Mouse (Mus musculus) layer of hippocampus, adult 18-20 months (tissue): ENCODE measurements at regions not wholly inside any gene's neighbourhood (a gene's known extent, or its start where the extent isn't known, plus 50 kb on each side); places are given as distances from the start of the nearest gene placed in this dataset.

Experiments
- DNase-seq, 2 experiments: peaks; one replicate each; pipeline ENCODE4 v3.0.0; 2022; ENCODE audit warnings: low spot score in 2 of 2

- no peak for DNase-seq
Measured at GRCm38 (mm10) chr17:62546286-62546685, 334.8 kb downstream of the Efna5 start.

GRCm38 (mm10) chr17:62545330-62545729, 335.8 kb downstream of the Efna5 start:
- DNase-seq: peak; percentile 45 to 46

GRCm38 (mm10) chr17:62543056-62543975, 337.8 kb downstream of the Efna5 start:
- DNase-seq: no peak

DNA sequence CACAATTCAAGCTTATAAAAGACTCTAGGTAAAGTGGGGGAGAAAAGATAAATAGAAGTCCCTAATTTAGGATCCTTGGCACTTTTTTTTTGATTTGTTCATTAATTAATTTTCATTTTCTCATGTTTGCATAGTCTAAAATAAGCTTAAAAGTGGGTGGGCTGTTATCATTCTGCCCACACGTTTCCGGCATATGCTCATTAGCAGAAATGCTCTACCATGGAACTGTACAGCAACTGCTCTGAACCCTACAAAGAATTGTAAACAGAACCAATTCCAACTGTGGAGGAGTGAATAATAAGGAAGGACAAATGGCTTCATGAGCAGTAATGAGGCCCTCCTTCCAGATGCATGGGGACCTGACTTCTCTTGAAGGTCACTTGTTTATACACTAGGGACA, 351.2 kb downstream of the Efna5 start:
- DNase-seq: peak; percentile 3 to 69

DNA sequence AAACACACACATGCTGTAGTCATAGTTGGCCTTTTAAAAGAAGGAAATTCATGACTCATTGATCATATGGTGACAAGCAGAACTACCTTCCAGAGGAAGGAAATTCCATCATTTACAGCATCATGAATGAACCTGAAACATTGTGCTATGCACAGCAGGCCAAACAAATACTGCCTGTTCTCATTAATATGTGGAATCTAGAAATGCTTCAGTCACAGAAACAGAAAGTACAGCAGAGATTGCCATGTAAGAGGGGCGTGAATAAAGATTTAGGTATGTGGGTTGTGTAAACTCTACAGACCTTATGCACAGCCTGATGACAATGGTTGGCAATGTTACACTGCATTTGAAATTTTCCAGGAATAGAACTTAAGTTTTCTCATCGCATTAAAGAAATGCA, 353.6 kb downstream of the Efna5 start:
- no peak for DNase-seq

DNA sequence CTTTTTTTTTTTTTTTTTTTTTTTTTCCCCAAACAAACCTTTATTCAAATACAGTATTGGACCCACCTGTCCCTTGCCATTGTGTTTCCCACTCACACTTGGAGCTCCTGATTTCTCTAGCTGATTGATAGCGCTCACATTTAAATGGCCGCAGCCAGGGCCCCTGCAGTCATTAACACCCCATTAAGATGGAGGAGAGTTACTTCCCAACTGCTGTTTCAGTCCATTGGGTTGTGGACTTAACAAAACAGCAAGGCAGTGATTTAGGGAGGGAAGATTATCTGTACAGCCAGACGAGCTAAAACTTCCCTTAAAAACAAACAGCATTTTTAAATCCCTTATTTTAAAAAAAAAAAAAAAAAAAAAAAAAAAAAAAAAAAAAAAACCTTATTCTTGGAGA, 367.5 kb downstream of the Efna5 start:
- no peak for DNase-seq

- DNase-seq: no peak
Measured at GRCm38 (mm10) chr17:62510184-62510583, 370.9 kb downstream of the Efna5 start.

- no peak for DNase-seq
Measured at GRCm38 (mm10) chr17:62507766-62508485, 373.2 kb downstream of the Efna5 start.

GRCm38 (mm10) chr17:62504691-62505090, 376.4 kb downstream of the Efna5 start:
- DNase-seq: no peak

DNA sequence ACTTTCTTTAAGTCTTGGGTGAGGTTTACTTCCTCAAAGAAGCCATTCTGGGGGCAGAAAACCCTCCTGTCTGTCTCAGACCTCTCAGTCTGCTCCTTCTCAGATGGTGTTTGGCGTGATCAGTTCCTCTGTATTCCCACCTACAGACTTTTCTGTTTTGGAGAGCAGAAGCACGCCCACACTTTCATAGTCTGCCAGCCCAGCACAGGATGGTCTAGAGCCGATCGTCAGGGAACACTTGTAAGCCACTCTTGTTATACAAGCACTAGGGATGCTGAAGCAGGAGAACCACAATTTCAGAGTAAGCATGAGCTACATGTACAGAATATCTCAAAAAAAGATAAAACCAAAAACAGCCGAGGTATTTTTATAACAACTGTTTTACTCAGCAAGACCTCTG, 410.4 kb downstream of the Efna5 start:
- DNase-seq: peak; percentile 31 to 73

DNA sequence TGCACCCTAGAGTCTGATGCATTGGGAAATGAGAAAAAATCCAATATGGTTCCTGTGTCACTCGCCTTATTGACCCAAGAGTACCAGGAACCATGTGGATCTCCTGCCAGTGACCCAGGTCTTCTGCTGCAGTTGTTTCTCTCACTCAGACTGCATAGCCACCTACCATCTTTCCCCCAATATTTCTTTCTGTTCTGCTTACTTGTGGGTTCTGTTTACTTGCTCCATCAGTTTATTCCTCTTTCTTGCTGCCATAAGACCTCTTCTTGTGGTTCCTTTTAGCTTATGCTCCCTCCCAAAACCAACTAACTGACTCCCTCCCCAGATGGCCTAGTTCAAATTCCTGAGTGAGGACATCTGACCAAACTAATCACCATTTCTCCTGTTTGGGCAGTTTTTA, 411.8 kb downstream of the Efna5 start:
- DNase-seq: no peak

GRCm38 (mm10) chr17:62468859-62469258, 412.3 kb downstream of the Efna5 start:
- no peak for DNase-seq

DNA sequence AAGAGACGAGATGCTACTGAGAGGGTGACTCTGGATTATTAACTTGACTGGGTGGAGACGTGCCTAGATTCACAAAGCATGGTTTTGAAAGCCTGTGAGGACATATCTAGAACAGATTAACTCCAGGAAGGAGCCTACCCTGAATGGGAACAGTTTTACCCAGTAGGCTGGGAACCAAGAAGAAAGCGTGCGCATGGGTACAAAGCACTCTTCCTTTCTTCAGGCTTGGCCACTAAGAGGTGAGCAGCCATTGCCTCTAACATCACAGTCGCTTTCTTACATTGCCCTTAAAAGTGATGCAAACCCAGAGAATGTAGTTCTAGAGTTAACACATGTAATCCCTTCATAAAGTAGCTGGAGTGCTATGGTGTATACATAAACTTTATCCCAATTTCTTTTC, 414.0 kb downstream of the Efna5 start:
- no peak for DNase-seq

DNA sequence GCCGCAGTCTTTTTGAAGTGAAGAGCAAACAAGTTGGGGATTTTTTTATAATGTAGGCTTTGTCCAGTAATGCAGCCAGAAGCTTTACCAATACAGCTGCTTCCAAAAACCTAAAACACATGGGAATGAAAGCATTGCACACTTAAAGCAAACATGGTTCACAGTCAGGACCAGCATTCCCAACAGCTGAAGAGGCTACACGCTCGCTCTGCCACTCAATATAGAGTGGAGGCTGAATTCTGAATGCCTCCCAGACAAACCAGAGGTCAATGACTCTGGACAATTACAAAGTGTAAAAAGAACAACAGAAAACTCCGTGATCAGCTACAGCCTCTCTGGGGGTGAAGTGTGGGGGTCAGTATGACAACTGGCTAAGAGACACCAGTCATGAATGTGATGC, 416.1 kb downstream of the Efna5 start:
- no peak for DNase-seq

DNA sequence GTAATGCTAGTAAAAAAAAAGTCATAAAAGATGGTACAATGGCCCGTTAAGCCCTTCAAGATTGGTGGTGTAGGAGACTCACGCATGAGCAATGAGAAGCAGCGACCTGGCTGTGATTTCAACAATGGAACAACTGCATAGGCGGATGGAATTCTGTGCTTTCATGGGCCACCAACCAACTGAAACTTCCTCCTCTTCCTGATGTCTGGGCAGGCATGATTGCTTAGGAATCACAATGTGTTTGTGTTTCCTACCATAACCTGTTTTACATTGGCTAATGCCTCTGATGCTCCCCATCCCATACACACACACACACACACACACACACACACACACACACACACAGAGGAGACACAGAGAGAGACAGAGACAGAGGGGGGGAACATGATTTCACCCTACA, 416.9 kb downstream of the Efna5 start:
- DNase-seq: no peak

- peak in 1 of 2 experiments; percentile 4 for DNase-seq
Measured at GRCm38 (mm10) chr17:62461304-62462245, 419.5 kb downstream of the Efna5 start.

DNA sequence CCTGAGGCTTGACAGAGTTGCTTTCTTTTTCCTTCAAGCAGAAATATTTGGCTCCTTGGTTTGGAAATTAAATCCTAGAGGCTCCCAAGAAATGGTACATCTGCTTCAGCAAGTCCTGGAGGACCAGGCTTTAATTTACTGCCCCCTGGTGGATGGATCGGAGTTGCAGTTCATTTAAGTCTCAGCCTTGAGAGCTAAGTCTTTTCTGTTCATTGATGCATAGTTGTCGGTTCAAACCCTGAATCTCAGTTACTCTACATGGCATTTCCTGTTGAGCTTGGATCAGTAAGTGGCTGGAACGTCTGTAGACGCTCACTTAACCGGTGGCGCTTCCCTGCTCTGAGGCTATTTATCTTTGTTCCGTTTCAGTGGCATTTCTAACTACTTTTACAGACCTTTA, 422.2 kb downstream of the Efna5 start:
- peak; percentile 5 to 77 for DNase-seq

DNA sequence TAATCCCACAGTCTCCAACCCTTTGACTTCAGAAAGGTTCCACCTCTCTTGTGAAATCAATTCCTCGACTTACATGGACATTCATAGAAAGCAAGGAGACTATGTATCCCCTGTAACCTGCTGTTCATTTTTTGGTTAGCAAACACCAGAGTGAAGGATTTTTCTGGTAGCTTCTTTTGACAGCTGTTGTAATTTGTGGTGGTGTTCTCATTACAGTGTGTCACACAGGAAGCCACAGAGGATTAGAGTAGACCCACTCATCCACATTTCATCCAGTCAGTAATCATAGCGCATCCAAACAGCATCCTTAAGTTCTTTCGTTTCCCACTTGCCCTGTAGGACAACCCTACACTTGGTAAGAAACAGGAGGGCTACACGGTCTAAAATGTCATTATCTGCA, 443.1 kb downstream of the Efna5 start:
- DNase-seq: no peak

DNA sequence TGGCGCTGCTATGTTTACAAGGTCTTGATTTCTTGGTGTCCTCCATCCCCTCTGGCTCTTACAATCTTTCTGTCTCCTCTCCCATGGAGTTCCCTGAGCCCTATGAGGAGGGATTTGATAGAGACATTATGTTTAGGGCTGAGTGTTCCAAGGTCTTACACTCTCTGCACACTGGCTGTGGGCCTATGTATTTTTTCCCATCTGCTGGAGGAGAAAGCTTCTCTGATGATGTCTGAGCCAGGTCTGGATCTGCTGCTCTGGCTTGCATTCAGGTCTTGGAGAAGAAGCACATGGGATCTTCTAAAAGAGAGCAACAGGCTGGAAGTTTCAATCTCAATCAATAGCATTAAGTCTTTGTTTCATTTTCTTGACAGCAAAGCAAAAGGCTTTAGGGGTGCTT, 445.1 kb downstream of the Efna5 start:
- no peak for DNase-seq

GRCm38 (mm10) chr17:62423476-62424385, 457.4 kb downstream of the Efna5 start:
- no peak for DNase-seq
